Mouse (Mus musculus): Measurements from ENCODE around the gene Cmtr2. TPM values are rescaled to one million over a fixed set of nuclear protein-coding genes. Genes with fewer than 3 reads are reported as not detected.

Gene Cmtr2
- polyA plus RNA-seq, 1 experiment = 5.1 TPM

DNA sequence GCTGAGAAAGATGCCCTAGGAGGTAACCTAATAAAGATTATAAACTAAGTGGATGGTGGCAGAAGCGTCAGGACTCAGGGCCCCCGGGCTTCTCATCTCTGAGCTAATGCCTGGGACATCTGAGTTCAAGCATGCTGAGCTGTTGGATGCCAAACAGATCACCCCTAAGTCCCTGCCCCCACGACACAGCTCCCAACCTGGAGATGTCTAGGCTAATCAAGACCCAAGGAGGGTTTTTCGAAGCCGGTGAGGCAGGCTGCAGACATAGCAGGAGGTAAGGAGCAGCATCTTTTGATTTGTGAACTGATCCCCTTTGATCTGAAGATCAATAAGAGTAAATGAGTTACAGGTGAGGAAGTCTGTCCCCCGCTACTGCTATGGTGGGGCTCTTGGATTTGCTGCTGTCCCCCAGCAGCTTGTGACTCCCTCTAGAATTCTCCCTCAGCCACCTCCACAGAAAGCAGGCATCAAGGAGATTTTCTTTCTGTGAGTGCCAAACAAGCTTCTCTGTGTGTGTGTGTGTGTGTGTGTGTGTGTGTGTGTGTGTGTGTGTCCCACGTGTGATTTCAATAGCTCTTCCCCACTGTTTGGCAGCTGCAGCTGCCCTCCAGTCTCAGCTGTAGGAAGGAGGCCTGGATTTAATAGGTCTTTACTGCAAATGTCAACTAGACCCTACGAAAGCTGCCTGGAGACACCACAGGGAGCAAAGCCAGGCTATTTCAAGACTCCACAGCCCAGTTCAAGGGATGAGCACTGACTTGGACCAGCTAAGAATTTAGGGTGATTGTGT is 26.3 kb upstream of the Cmtr2 start:
- no peak for TF ChIP-seq CTCF (IDR thresholded peaks at IDR 0.05; ENCODE audit: low read depth, low read length)
- no peak for TF ChIP-seq POLR2A (IDR thresholded peaks at IDR 0.05; ENCODE audit: borderline replicate concordance, low read depth, low read length)
- H3K4me3 ChIP-seq (ENCODE audit: insufficient read depth, low read length) = no peak overlapping the region
- H3K4me1 ChIP-seq (ENCODE audit: control insufficient read depth, insufficient read depth, low read length) = no peaks in the 10 kb centered on the region
- no peak overlapping the region for H3K27ac ChIP-seq (ENCODE audit: insufficient read depth, low read depth, low read length)

DNA sequence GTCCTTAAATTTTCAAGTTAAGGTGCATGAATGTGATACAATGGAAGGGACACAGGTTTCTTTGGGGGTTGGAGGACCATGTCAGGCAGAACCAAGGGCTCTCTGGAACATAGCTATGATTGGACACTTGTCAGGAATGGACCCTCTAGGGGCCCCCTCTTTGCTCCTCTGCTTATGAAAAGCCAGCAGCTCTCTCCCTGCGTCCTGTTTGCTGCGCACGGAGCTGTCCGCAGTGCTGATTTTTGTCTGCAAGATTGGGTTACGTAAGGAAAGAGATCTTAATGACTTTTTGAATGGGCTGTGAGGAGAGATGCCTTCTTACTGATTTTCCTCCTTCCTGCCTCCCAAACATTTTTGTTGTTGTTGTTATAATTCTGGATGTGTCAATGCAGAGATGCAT is 18.8 kb upstream of the Cmtr2 start:
- Histone ChIP-seq H3K4me3 (ENCODE audit: insufficient read depth, low read length) (no peak overlapping the region), H3K27ac (ENCODE audit: insufficient read depth, low read depth, low read length) (no peak overlapping the region), H3K4me1 (ENCODE audit: control insufficient read depth, insufficient read depth, low read length) (no peaks in the 10 kb centered on the region)
- TF ChIP-seq POLR2A (IDR thresholded peaks at IDR 0.05; ENCODE audit: borderline replicate concordance, low read depth, low read length) = no peak
- TF ChIP-seq CTCF (IDR thresholded peaks at IDR 0.05; ENCODE audit: low read depth, low read length) = no peak

DNA sequence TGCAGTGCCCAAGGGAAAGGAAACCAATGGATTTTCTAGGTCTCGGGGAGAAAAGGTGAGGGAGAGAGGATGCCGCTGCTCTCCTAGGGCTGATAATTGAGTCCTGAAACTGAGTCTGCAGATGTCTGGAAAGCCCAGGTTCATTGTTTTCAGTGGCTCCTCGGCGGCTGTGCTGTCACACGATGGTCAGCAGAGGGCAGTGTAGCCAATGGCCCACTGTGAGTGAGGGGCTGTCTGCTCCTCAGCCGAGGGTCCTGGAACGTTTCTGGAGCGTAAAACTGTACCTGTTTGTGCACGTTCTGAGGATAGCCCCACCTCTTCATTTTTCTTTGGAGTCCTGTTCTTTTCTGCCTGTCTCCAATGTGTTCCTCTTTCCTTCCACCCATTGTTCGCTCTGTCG is 13.7 kb upstream of the Cmtr2 start:
- H3K4me3 ChIP-seq (ENCODE audit: insufficient read depth, low read length) = no peak overlapping the region
- H3K27ac ChIP-seq (ENCODE audit: insufficient read depth, low read depth, low read length) = no peak overlapping the region
- no peaks in the 10 kb centered on the region for H3K4me1 ChIP-seq (ENCODE audit: control insufficient read depth, insufficient read depth, low read length)
- TF ChIP-seq CTCF (IDR thresholded peaks at IDR 0.05; ENCODE audit: low read depth, low read length) (no peak), POLR2A (IDR thresholded peaks at IDR 0.05; ENCODE audit: borderline replicate concordance, low read depth, low read length) (no peak)

DNA sequence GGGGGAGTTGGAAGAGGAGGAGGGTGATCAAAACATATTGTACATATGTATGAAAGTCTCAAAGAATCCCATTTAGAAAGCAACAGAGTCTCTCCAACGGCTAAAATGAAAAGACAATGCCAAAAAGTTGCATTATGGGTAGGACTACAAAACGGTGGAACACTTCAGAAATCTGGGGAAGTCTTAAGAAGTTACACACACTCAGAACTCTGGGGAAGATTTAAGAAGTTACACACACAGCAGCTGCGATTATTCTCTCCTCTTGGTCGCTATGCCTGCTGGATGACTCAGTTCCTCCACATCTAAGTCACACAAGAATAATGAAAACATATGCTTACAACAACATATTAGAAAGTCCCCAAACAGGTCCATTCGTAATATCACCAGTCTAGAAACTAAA is 788 bp downstream of the Cmtr2 start:
- no peak overlapping the region for H3K27ac ChIP-seq (ENCODE audit: insufficient read depth, low read depth, low read length)
- TF ChIP-seq CTCF (IDR thresholded peaks at IDR 0.05; ENCODE audit: low read depth, low read length) (no peak), POLR2A (IDR thresholded peaks at IDR 0.05; ENCODE audit: borderline replicate concordance, low read depth, low read length) (no peak)
- H3K4me1 ChIP-seq (ENCODE audit: control insufficient read depth, insufficient read depth, low read length) = peaks cover 4% of the 10 kb centered on the region; the same call in 1 of the 2 replicates
- H3K4me3 ChIP-seq (ENCODE audit: insufficient read depth, low read length) = no peak overlapping the region

DNA sequence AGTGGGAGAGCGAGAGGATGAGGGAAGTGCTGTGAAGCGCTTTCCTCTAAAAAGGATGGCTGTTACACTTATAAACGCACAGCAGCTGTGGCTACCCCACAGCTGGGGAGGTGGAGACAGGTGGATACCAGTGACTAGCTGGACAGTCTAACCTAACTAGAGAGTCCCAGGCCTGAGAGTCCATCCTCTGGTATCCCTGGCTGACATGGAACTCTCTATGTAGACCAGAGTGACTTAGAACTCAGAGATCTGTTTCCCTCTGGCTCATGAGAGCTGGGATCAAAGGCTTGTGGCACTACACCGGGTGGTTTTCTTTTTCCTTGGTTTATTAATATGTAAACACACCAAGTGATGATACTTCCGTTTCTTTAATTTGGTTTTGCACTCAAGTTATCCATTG is 1.7 kb downstream of the Cmtr2 start:
- H3K4me1 ChIP-seq (ENCODE audit: control insufficient read depth, insufficient read depth, low read length) = peaks cover 4% of the 10 kb centered on the region; the same call in 1 of the 2 replicates
- TF ChIP-seq POLR2A (IDR thresholded peaks at IDR 0.05; ENCODE audit: borderline replicate concordance, low read depth, low read length) (no peak), CTCF (IDR thresholded peaks at IDR 0.05; ENCODE audit: low read depth, low read length) (no peak)
- peak overlapping the region; percentile 4; the same call in 1 of the 2 replicates for H3K4me3 ChIP-seq (ENCODE audit: insufficient read depth, low read length)
- no peak overlapping the region for H3K27ac ChIP-seq (ENCODE audit: insufficient read depth, low read depth, low read length)

DNA sequence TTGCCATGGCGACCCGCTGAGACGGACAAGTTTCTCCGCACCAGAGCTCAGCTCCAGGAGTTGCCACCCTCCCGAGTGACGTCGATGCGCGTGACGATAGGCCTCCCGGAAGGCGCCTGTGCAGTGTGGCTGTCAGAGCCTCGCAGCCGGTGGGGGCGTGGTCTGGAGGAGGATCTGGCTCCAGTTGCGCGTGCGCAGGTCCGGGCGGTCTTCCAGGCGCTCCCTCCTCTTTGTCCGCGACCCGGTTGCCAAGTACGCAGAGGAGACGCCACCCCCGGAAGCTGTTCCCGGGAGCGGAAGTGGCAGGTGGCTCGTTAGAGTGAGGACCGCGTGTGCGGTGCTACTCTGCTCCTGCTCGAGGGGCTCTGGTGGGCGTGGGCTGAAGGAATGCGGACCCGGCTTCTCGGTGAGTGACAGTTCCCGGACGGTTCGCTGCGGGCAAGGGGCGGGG is 2.2 kb downstream of the Cmtr2 start:
- H3K4me3 ChIP-seq (ENCODE audit: insufficient read depth, low read length) = peak overlapping the region; percentile 78

DNA sequence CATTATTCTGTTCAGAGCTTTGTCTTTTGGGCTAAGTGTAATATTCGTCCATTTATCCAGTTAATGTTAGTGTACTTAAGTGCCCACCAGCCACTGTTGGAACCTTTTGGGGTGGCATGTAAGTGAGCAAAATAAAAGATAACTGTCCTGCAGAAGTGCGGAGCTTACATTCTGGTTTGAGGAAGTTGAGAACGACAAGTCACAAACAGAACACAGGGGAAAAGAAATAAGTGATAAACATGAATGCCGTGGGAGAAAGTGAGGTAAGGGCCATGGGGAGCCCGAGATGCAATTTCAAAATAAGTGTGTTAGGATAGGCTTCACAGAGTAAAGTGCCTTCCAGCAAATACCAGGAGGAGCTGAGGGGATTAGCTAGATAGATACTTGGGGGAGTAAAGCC is 3.0 kb downstream of the Cmtr2 start:
- Histone ChIP-seq H3K4me3 (ENCODE audit: insufficient read depth, low read length) (peak overlapping the region; percentile 78), H3K27ac (ENCODE audit: insufficient read depth, low read depth, low read length) (no peak overlapping the region), H3K4me1 (ENCODE audit: control insufficient read depth, insufficient read depth, low read length) (peaks cover 4% of the 10 kb centered on the region; the same call in 1 of the 2 replicates)
- TF ChIP-seq POLR2A (IDR thresholded peaks at IDR 0.05; ENCODE audit: borderline replicate concordance, low read depth, low read length) (no peak), CTCF (IDR thresholded peaks at IDR 0.05; ENCODE audit: low read depth, low read length) (no peak)

More for the DNA sequence above, 2.2 kb downstream of the Cmtr2 start:
- TF ChIP-seq CTCF (IDR thresholded peaks at IDR 0.05; ENCODE audit: low read depth, low read length) = no peak
- TF ChIP-seq POLR2A (IDR thresholded peaks at IDR 0.05; ENCODE audit: borderline replicate concordance, low read depth, low read length) = no peak
- Histone ChIP-seq H3K27ac (ENCODE audit: insufficient read depth, low read depth, low read length) (no peak overlapping the region; the same call in 1 of the 2 replicates), H3K4me1 (ENCODE audit: control insufficient read depth, insufficient read depth, low read length) (peaks cover 4% of the 10 kb centered on the region; the same call in 1 of the 2 replicates)

DNA sequence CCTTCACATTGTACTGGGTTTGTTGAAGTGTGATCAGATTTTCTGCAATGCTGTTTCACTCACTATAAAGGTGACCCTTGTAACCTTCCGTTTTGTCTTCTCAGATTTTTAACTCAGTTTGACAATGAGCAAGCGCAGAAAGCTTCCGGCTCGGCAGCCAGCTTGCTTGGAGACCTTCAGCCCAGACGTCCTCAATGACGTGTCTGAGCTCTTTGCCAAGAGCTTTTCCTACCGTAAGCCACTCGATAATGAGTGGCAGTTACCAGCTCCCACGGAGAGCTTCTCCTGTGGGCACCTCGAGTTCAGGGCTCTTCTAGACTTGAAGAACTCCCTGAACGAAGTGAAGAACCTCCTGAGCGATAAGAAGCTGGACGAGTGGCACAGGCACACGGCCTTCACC is 5.5 kb downstream of the Cmtr2 start:
- H3K4me1 ChIP-seq (ENCODE audit: control insufficient read depth, insufficient read depth, low read length) = peaks cover 4% of the 10 kb centered on the region; the same call in 1 of the 2 replicates
- no peak for TF ChIP-seq POLR2A (IDR thresholded peaks at IDR 0.05; ENCODE audit: borderline replicate concordance, low read depth, low read length)
- TF ChIP-seq CTCF (IDR thresholded peaks at IDR 0.05; ENCODE audit: low read depth, low read length) = no peak

DNA sequence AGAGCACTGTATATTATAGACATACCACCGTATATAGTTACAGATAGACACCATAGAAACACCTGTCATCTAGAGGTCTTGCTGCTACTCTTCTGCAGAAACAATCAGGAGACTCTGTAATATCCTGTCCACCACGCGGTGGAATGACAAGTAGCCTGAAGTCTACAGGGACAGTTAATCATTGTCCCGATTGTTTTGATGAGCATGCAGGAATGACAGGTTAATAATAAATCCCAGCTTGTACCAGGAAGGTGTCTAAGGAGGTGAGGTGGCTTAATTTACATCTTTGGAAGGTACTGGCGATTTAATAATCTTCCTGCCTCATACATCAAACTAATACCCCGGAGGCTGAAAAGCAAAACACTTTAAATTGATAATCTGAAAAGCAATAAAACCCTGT is 15.3 kb downstream of the Cmtr2 start:
- peaks cover 2% of the 10 kb centered on the region; the same call in 1 of the 2 replicates for H3K4me1 ChIP-seq (ENCODE audit: control insufficient read depth, insufficient read depth, low read length)
- no peak overlapping the region for H3K27ac ChIP-seq (ENCODE audit: insufficient read depth, low read depth, low read length)
- no peak overlapping the region for H3K4me3 ChIP-seq (ENCODE audit: insufficient read depth, low read length)
- TF ChIP-seq CTCF (IDR thresholded peaks at IDR 0.05; ENCODE audit: low read depth, low read length) = no peak
- TF ChIP-seq POLR2A (IDR thresholded peaks at IDR 0.05; ENCODE audit: borderline replicate concordance, low read depth, low read length) = no peak

More for the DNA sequence above, 5.5 kb downstream of the Cmtr2 start:
- no peak overlapping the region for H3K4me3 ChIP-seq (ENCODE audit: insufficient read depth, low read length)
- no peak overlapping the region for H3K27ac ChIP-seq (ENCODE audit: insufficient read depth, low read depth, low read length)
